Mouse (Mus musculus) testis, postnatal 14 days (tissue): Measurements from ENCODE around the gene Hsf5.

Source experiments
- DNase-seq: peaks from one replicate; pipeline ENCODE4 v3.0.0; 2021; ENCODE audit warnings: low spot score

Gene Hsf5

GRCm38 (mm10) chr11:87687246-87688225, 70.6 kb downstream of the Hsf5 start:
- no peak for DNase-seq

GRCm38 (mm10) chr11:87688478-87689203, 71.7 kb downstream of the Hsf5 start:
- DNase-seq: no peak

DNA sequence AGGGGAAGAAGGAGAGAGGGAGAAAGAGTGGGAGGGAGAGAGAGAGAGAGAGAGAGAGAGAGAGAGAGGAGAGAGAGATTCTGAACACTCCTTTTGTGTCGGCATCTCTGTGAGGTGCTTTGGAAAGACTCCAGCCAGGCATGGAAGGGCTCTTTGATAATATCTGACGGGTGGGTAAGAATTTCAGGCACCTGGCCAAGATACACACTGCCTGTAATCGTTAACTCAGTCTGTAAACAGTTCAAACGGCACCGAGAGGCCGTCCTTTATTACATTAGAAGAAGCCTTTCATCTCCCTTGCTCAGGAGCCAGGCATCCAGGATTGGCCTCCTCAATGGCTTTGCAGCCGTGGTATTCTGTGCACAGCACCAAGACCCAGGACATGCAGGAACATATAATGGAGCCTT, 72.4 kb downstream of the Hsf5 start:
- peak; percentile 50 for DNase-seq

DNA sequence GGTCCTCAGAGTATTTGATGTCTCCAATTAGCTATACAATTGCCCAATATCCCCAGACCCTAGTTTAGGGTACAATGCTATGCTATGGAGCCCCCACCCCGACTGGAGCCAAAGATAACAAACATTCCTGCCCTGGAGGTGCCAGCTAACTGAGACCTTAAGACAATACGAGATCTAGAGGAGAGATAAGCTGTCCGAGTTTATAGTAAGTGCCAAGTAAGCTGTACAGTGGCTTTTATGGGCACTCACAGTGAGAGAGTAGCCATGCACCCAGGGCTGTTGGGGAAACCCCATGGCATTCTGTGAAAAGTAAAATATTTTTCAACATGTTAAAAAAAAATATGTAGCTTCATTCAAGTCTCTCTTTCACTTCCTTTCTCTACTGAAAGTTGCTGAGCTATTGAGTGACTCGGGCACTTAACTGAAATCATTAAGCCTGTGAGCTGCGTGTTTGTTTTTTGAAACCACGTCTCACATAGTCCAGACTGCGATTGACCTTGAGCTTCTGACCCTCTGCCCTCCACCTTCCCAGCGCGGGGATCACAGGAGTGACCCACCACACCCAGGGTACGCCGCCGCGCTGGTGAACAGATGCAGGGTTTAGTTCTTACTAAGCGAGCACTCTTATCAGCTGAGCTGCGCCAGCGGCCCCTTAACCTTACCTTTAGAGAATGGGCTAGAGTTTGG, 73.2 kb downstream of the Hsf5 start:
- DNase-seq: no peak

DNA sequence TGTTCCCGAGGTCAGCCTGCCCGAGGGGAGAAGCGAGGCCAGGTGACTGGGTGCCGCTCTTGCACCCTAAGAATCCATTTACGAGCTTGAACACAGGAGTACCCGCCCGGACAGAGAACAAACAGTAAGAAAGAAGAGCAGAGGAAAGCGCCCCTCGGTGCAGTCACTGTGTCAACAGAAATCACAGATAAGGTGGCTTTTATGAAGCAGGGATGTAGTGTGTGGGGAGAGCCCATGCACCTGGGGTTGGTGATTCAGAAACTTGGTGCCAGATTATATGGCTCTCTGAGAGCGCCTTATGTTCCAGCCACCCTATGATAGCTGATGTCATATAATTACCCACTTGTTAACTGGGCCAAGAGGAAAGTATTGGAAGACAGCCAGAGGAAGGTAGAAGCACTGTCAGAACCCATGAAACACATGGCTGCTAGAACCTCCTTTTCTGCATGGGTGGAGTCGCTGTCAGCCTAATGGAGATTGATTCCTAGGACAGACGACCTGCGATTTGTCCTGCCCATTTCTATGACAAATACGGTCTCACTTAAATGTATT, 80.2 kb downstream of the Hsf5 start:
- DNase-seq: no peak

DNA sequence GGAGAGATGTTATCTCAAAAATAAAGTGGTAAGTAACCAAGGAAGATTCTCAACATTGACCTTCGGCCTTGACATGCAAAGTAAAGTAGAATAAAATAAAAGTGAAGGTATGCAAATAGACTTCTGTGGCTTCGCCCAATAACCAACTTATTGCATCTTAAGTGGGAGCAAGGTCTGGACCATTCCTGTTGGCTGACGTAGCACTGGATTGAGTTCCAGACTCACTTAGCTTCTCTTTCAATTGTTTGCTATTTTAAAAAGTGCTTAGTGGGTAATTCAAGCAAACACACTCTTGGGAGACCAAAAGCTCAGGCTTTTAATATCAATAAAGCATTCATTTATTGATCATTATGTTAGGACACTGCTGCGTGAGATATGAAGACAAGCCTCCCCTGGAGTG, 81.2 kb downstream of the Hsf5 start:
- DNase-seq: no peak

GRCm38 (mm10) chr11:87701108-87701507, 84.1 kb downstream of the Hsf5 start:
- DNase-seq: no peak

- DNase-seq: no peak
Observed at GRCm38 (mm10) chr11:87701877-87702620, 85.1 kb downstream of the Hsf5 start.

DNA sequence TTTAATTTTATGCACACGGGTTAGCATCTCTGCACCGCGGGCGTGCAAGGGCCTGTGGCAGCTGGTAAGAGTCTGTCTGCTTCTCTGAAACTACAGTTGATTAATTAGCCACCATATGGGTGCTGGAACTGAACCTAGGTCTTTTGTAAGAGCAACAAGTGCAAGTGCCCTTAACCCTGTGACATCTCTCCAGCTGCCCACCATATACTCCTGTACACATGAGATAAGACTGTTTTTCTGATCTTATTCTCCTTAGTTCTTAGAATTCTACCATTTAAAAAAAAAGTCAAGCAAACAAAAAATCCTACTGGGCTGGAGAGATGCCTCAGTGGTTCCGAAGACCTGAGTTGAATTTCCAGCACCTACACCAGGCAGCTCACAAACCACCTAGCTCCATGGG, 86.7 kb downstream of the Hsf5 start:
- no peak for DNase-seq

- no peak for DNase-seq
Observed at GRCm38 (mm10) chr11:87704289-87704688, 87.3 kb downstream of the Hsf5 start.

GRCm38 (mm10) chr11:87707570-87707969, 90.6 kb downstream of the Hsf5 start:
- DNase-seq: no peak

DNA sequence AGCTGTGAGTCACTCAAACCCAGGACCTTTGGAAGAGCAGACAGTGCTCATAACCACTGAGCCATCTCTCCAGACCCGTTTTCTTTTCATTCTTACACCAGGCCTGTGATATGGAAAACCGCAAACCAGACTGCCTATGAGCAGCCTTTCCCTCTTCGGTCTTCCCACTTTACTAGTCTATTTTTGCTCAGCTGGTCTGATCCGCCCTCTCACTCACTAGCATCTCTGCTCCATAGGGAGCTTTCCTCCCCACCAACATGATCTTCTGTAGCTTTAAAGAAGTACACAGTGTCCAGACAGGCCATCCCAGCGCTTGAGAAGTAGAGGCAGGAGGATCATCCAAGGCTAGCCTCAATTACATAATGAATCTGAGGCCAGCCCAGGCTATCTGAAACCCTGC, 92.0 kb downstream of the Hsf5 start:
- DNase-seq: no peak
